Mouse (Mus musculus): ENCODE results near the gene Pdcd2l.
"Not testable (repeated sequence)": the region's sequence is repeated elsewhere in the genome, so short reads cannot be mapped to it uniquely, and the experiment has no call there.

DNA sequence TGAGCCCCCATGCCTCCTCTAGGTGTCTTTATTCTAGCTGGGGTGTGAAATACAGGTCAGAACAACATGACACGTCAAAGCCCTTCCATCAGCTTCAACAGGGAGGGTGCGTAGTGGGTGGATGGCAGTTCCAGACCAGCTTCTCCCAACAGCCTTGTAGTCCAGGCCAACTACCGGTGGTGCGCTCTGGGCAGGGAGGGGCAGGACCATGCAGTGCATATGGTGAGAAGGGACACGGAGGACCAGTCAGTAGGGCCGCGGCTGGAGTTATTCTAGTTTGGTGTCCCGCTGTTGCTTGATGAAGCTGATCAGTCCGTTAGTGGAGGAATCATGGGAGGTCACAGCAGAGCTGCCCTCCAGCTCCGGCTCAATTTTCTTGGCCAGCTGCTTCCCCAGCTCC, 5.7 kb upstream of the Pdcd2l start:
- TF ChIP-seq CTCF (IDR thresholded peaks at IDR 0.05; ENCODE audit: control insufficient read depth, insufficient read depth, insufficient replicate concordance, low read depth, low read length); POLR2A (IDR thresholded peaks at IDR 0.05; ENCODE audit: control insufficient read depth, low read depth, low read length): not testable (repeated sequence)
